8 mouse cellular contexts compared by ENCODE assay signal in the genomic region with DNA sequence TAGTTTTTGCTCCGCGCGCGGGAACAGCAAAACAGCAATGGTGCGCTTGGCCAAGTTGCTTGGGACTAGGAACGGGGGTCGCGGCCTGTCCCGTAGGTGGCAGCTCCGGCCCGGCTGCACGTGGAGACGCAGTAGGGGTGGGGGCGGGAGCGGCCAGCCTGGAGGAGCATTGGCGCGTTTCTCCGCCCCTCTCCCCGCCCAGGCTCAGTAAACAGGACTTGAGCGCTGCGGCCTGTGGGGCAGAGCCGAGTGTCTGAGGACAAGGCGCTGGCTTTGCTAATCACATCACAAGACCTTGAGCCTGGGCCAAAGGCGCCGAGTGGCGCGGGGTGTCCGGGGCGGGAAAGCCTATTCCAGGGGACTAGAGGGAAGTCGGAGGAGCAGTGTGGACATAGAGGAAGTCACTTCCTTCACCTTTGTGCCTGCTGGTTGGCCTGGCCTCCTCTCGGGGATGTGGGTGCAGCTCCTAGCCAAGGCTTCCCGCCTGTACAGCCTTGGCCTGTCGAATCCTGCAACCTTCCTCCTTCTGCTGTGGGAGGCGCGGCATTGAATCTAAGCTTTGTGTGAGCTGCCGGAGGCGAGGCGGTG. TPM values are rescaled to one million over a fixed set of nuclear protein-coding genes. Genes with fewer than 3 reads are reported as not detected.
DNase-seq lines count a peak whose midpoint lies in the region; ATAC-seq and TF ChIP-seq lines count a peak whose summit lies in the region.

No protein-coding gene starts in this region.

- H3K4me3 ChIP-seq in bone marrow, adult 2 months (replicated peaks; ENCODE audit: control insufficient read depth, low read depth, low read length) = peak overlapping the region; percentile 83
- peak overlapping the region; percentile 48 for H3K4me3 ChIP-seq in embryonic fibroblast, embryonic 13.5 days (ENCODE audit: insufficient read depth, low read length)
- H3K4me3 ChIP-seq in heart, embryonic 10.5 days = peak overlapping the region; percentile 77
- peak overlapping the region; percentile 77 for H3K4me3 ChIP-seq in kidney, embryonic 15.5 days (replicated peaks)
- H3K4me3 ChIP-seq in liver, adult 2 months (ENCODE audit: insufficient read depth, low read depth, low read length) = peak overlapping the region; percentile 66

- peak overlapping the region; percentile 95 for H3K27ac ChIP-seq in bone marrow, adult 2 months (ENCODE audit: control insufficient read depth, insufficient read depth, low read depth, low read length, poor library complexity)
- H3K27ac ChIP-seq in embryonic fibroblast, embryonic 13.5 days (ENCODE audit: insufficient read depth, low read length) = peak overlapping the region; percentile 93
- H3K27ac ChIP-seq in heart, embryonic 10.5 days = peak overlapping the region; percentile 96
- peak overlapping the region; percentile 99 for H3K27ac ChIP-seq in kidney, embryonic 15.5 days
- peak overlapping the region; percentile 98 for H3K27ac ChIP-seq in liver, adult 2 months (replicated peaks; ENCODE audit: insufficient read depth, low read depth, low read length)

- H3K9me3 ChIP-seq in heart, embryonic 10.5 days = no peaks in the 10 kb centered on the region
- no peaks in the 10 kb centered on the region for H3K9me3 ChIP-seq in kidney, embryonic 15.5 days (replicated peaks)

- peak overlapping the region; percentile 63 for H3K9ac ChIP-seq in kidney, embryonic 15.5 days
- peak overlapping the region; percentile 85 for H3K9ac ChIP-seq in liver, adult 2 months (ENCODE audit: low read depth, low read length)

- peak; percentile 83 for TF ChIP-seq POLR2A in bone marrow, adult 2 months (IDR thresholded peaks at IDR 0.05; ENCODE audit: borderline replicate concordance, control insufficient read depth, low read depth, low read length)
- TF ChIP-seq POLR2A in embryonic fibroblast, embryonic 13.5 days (IDR thresholded peaks at IDR 0.05; ENCODE audit: low read depth, low read length) = peak; percentile 81
- TF ChIP-seq POLR2A in liver, adult 2 months (IDR thresholded peaks at IDR 0.05; ENCODE audit: extremely low read depth, insufficient read depth, low read length) = 0 out of 2 replicates have a peak, but pooled peaks have one; percentile 5

- H3K27me3 ChIP-seq in heart, embryonic 10.5 days (ENCODE audit: insufficient read depth, poor library complexity, severe bottlenecking) = no peaks in the 10 kb centered on the region
- no peaks in the 10 kb centered on the region for H3K27me3 ChIP-seq in kidney, embryonic 15.5 days
- no peaks in the 10 kb centered on the region for H3K27me3 ChIP-seq in liver, adult 2 months (ENCODE audit: control insufficient read depth, insufficient read depth, low read length)

- peak; percentile 91 for DNase-seq in 416B (ENCODE audit: low read depth)
- peak; percentile 96 for DNase-seq in heart, embryonic 10.5 days (ENCODE audit: low spot score)
- peak; percentile 93 for DNase-seq in liver, adult 2 months (ENCODE audit: extremely low read depth, low read depth, low spot score)
- peak; percentile 90 to 91 for DNase-seq in spleen, postnatal 36 days (ENCODE audit: low spot score in 2 of 2)

- peaks cover 16% of the 10 kb centered on the region for H3K79me2 ChIP-seq in liver, adult 2 months (ENCODE audit: control insufficient read depth, insufficient read depth, low read length)

- 1% methylated on average over 38 of the region's 38 CpGs for WGBS in bone marrow, adult 2 months
- 1% methylated on average over 38 of the region's 38 CpGs for WGBS in heart, embryonic 10.5 days
- 3% methylated on average over 38 of the region's 38 CpGs for WGBS in kidney, embryonic 15.5 days
- whole genome bisulfite sequencing in liver, adult 2 months = under 1% methylated on average over 38 of the region's 38 CpGs

- peaks cover 23% of the 10 kb centered on the region for H3K36me3 ChIP-seq in heart, embryonic 10.5 days
- peaks cover 44% of the 10 kb centered on the region for H3K36me3 ChIP-seq in kidney, embryonic 15.5 days
- H3K36me3 ChIP-seq in liver, adult 2 months (ENCODE audit: control insufficient read depth, insufficient read depth, low read length) = peaks cover 11% of the 10 kb centered on the region

- ATAC-seq in kidney, embryonic 15.5 days (replicated peaks; ENCODE audit: low FRiP score) = peak; percentile 90
- ATAC-seq in monocyte, adult 5-6 weeks (replicated peaks; ENCODE audit: insufficient number of reproducible peaks, low FRiP score, low TSS enrichment, poor library complexity, severe bottlenecking) = peak; percentile 52

- H3K4me1 ChIP-seq in bone marrow, adult 2 months (ENCODE audit: control insufficient read depth, insufficient read depth, low read length) = peaks cover 7% of the 10 kb centered on the region; the same call in 1 of the 2 replicates
- 0 out of 2 replicates have a peak, but pooled peaks cover 7% of the 10 kb centered on the region for H3K4me1 ChIP-seq in embryonic fibroblast, embryonic 13.5 days (ENCODE audit: control insufficient read depth, insufficient read depth, low read length)
- H3K4me1 ChIP-seq in heart, embryonic 10.5 days = peaks cover 55% of the 10 kb centered on the region
- peaks cover 25% of the 10 kb centered on the region for H3K4me1 ChIP-seq in kidney, embryonic 15.5 days
- peaks cover 10% of the 10 kb centered on the region for H3K4me1 ChIP-seq in liver, adult 2 months (ENCODE audit: control insufficient read depth, insufficient read depth, low read length)

- no peak for TF ChIP-seq CTCF in bone marrow, adult 2 months (IDR thresholded peaks at IDR 0.05; ENCODE audit: control insufficient read depth, insufficient read depth, low read length)
- TF ChIP-seq CTCF in embryonic fibroblast, embryonic 13.5 days (IDR thresholded peaks at IDR 0.05; ENCODE audit: borderline replicate concordance, insufficient read depth, low read length) = no peak
- no peak for TF ChIP-seq CTCF in liver, adult 2 months (IDR thresholded peaks at IDR 0.05; ENCODE audit: low read depth, low read length)

- H3K4me2 ChIP-seq in kidney, embryonic 15.5 days = peak overlapping the region; percentile 89

RNA-seq across cellular contexts. Expression of gene Zfp36l2, which starts 0.7 kb away (rescaled TPM):
- polyA plus RNA-seq in bone marrow, adult 2 months (2011; ENCODE audit: insufficient read depth, insufficient read length, low replicate concordance, missing spikeins) = 45.8 and 74.0 TPM in 2 replicates
- polyA plus RNA-seq in embryonic fibroblast, embryonic 13.5 days (2011; ENCODE audit: insufficient read length, low read depth, missing spikeins) = 171 and 187 TPM in 2 replicates
- 5.2 and 10.4 TPM in 2 replicates for polyA plus RNA-seq in heart, embryonic 10.5 days (2016; fragmentation: Nextera tagmentation; extraction: Ambion mirVana)
- polyA plus RNA-seq in kidney, embryonic 15.5 days (2015; fragmentation: Nextera tagmentation; extraction: Ambion mirVana) = 13.7 and 14.7 TPM in 2 replicates
- total RNA-seq in liver, adult 2 months (2014; rRNA removed) = 18.7 and 22.3 TPM in 2 replicates
- 17.3 and 26.5 TPM in 2 replicates for polyA plus RNA-seq in liver, adult 2 months (2012; rRNA removed)
- 346 to 394 TPM (median 381 TPM) in 3 replicates for total RNA-seq in monocyte, adult 5-6 weeks (2017)

Comparison
In these comparisons a context has a peak if more than half of its experiments do, and no peak if none do; other contexts are left out.
1. Peak in every context shown above with its lines: DNase-seq, ATAC-seq, H3K4me3 ChIP-seq and H3K27ac ChIP-seq.
2. POLR2A ChIP-seq: peak in every context shown above with its lines; median percentile 83 in bone marrow, adult 2 months; 81 in embryonic fibroblast, embryonic 13.5 days; 5 in liver, adult 2 months.